29 mouse cellular contexts compared by ENCODE assay signal in genomic region chr14:48019331-48019730, GRCm38 (mm10).
"Had no signal": no experiment of that assay in that cellular context is flagged by ENCODE, and none has a peak within 500 bp of the region (broad histone marks: within the 10 kb centered on the region; RNA-seq: fewer than 3 reads in every experiment).

No protein-coding gene starts in this region.

- H3K9ac ChIP-seq: limb, embryonic 12.5 days; limb, embryonic 13.5 days; limb, embryonic 15.5 days; liver, embryonic 12.5 days; liver, embryonic 13.5 days; liver, embryonic 14.5 days; liver, embryonic 15.5 days; liver, postnatal 0 days; lung, embryonic 14.5 days; lung, embryonic 15.5 days; midbrain, embryonic 12.5 days; midbrain, embryonic 13.5 days; midbrain, embryonic 15.5 days had no signal

- DNase-seq: left cerebral cortex, postnatal 4 days; liver; liver, embryonic 13.5 days; liver, postnatal 0 days; lung, adult 18-20 months; lung, adult 2 months; lung, embryonic 14.5 days; lung, postnatal 10 days; lung, postnatal 14 days; lung, postnatal 36 days; lung, postnatal 4 days had no signal

- H3K27ac ChIP-seq: left cerebral cortex, adult 2 months; limb, embryonic 12.5 days; limb, embryonic 13.5 days; limb, embryonic 15.5 days; liver, embryonic 12.5 days; liver, embryonic 13.5 days; liver, embryonic 14.5 days; liver, embryonic 15.5 days; lung, embryonic 15.5 days; macrophage; midbrain, embryonic 10.5 days; midbrain, embryonic 12.5 days; midbrain, embryonic 13.5 days; midbrain, embryonic 15.5 days had no signal

- H3K9me3 ChIP-seq: limb, embryonic 12.5 days; limb, embryonic 15.5 days; liver, embryonic 12.5 days; liver, embryonic 13.5 days; liver, embryonic 15.5 days; lung, embryonic 15.5 days; midbrain, embryonic 10.5 days; midbrain, embryonic 12.5 days; midbrain, embryonic 13.5 days; midbrain, embryonic 15.5 days had no signal

- ATAC-seq: liver, embryonic 12.5 days; liver, postnatal 0 days; lung, postnatal 0 days; midbrain, embryonic 13.5 days; midbrain, embryonic 15.5 days; midbrain, embryonic 16.5 days had no signal

- H3K4me2 ChIP-seq: limb, embryonic 12.5 days; limb, embryonic 13.5 days; limb, embryonic 15.5 days; liver, embryonic 11.5 days; liver, embryonic 12.5 days; liver, embryonic 13.5 days; liver, embryonic 15.5 days; lung, embryonic 14.5 days; lung, embryonic 15.5 days; midbrain, embryonic 12.5 days; midbrain, embryonic 13.5 days; midbrain, embryonic 15.5 days had no signal

- H3K4me1 ChIP-seq: limb, embryonic 12.5 days; limb, embryonic 13.5 days; limb, embryonic 15.5 days; liver, embryonic 12.5 days; liver, embryonic 13.5 days; liver, embryonic 15.5 days; lung, embryonic 15.5 days; megakaryocyte, embryonic 14.5 days; midbrain, embryonic 10.5 days; midbrain, embryonic 12.5 days; midbrain, embryonic 13.5 days; midbrain, embryonic 15.5 days had no signal

- H3K36me3 ChIP-seq: limb, embryonic 12.5 days; limb, embryonic 13.5 days; limb, embryonic 15.5 days; liver, embryonic 12.5 days; liver, embryonic 13.5 days; liver, embryonic 15.5 days; lung, embryonic 15.5 days; midbrain, embryonic 10.5 days; midbrain, embryonic 12.5 days; midbrain, embryonic 13.5 days; midbrain, embryonic 15.5 days had no signal

- H3K4me3 ChIP-seq: left cerebral cortex, adult 2 months; limb, embryonic 12.5 days; limb, embryonic 13.5 days; limb, embryonic 15.5 days; liver, embryonic 12.5 days; liver, embryonic 13.5 days; liver, embryonic 15.5 days; lung, embryonic 15.5 days; megakaryocyte, embryonic 14.5 days; midbrain, embryonic 10.5 days; midbrain, embryonic 12.5 days; midbrain, embryonic 13.5 days; midbrain, embryonic 15.5 days; myocyte had no signal

- H3K27me3 ChIP-seq: limb, embryonic 12.5 days; limb, embryonic 13.5 days; limb, embryonic 15.5 days; liver, embryonic 12.5 days; liver, embryonic 13.5 days; liver, embryonic 15.5 days; lung, embryonic 15.5 days; megakaryocyte, embryonic 14.5 days; midbrain, embryonic 12.5 days; midbrain, embryonic 13.5 days; midbrain, embryonic 15.5 days had no signal
